Mouse (Mus musculus) MEL (cell line): ENCODE data around the gene Tmc6. TPM values are rescaled to one million over a fixed set of nuclear protein-coding genes. Genes with fewer than 3 reads are reported as not detected.

Experiments used
- DNase-seq: peaks from one replicate; pipeline ENCODE4 v3.0.0; 2011; ENCODE audit warnings: low read depth, low spot score
- H3K27ac ChIP-seq: 2 replicates; pipeline ENCODE4 v1.5.1; 2012; ENCODE audit warnings: low read depth, mild to moderate bottlenecking, control low read depth, low read length, moderate library complexity; ENCODE audit not compliant: control insufficient read depth
- H3K27me3 ChIP-seq, 2 experiments: fragments of 150-350 bp in 1 of 2; sonication (generic) in 1 of 2; 2 replicates each; pipeline ENCODE4 v1.6.1; 2012; ENCODE audit warnings: low read length in 2 of 2, mild to moderate bottlenecking in 2 of 2, improper control_type of control experiment in 1 of 2, moderate library complexity in 1 of 2; ENCODE audit not compliant: insufficient read depth in 2 of 2, control insufficient read depth in 1 of 2
- H3K36me3 ChIP-seq, 2 experiments: 2 replicates each; pipeline ENCODE4 v1.6.1; 2012 to 2014; ENCODE audit warnings: low read length in 2 of 2, improper control_type of control experiment in 1 of 2, inconsistent platforms in 1 of 2, mild to moderate bottlenecking in 1 of 2; ENCODE audit not compliant: insufficient read depth in 2 of 2, control insufficient read depth in 1 of 2
- H3K4me1 ChIP-seq, 2 experiments: fragments of 150-350 bp in 1 of 2; sonication (generic) in 1 of 2; 2 replicates each; pipeline ENCODE4 v1.6.1; 2012; ENCODE audit warnings: low read length in 2 of 2, improper control_type of control experiment in 1 of 2, mild to moderate bottlenecking in 1 of 2; ENCODE audit not compliant: insufficient read depth in 2 of 2, control insufficient read depth in 1 of 2
- H3K4me3 ChIP-seq, 2 experiments: fragments of 150-350 bp in 1 of 2; sonication (generic) in 1 of 2; 2 replicates each; pipeline ENCODE4 v1.5.1; 2012; ENCODE audit warnings: low read depth in 2 of 2, low read length in 2 of 2, mild to moderate bottlenecking in 2 of 2, moderate library complexity in 2 of 2, control low read depth in 1 of 2, improper control_type of control experiment in 1 of 2; ENCODE audit not compliant: control insufficient read depth in 1 of 2, insufficient read depth in 1 of 2
- H3K79me2 ChIP-seq: 2 replicates; pipeline ENCODE4 v1.6.1; 2012; ENCODE audit warnings: mild to moderate bottlenecking, low read length, moderate library complexity; ENCODE audit not compliant: control insufficient read depth, poor library complexity, insufficient read depth
- H3K9ac ChIP-seq: 2 replicates; pipeline ENCODE4 v1.6.1; 2012; ENCODE audit warnings: low read depth, mild to moderate bottlenecking, control low read depth, low read length, moderate library complexity; ENCODE audit not compliant: control insufficient read depth, poor library complexity, severe bottlenecking
- H3K9me3 ChIP-seq: fragments of 150-350 bp; sonication (generic); replicated peaks from 2 replicates; pipeline ENCODE4 v1.6.1; 2012; ENCODE audit warnings: mild to moderate bottlenecking, low read length, improper control_type of control experiment, moderate library complexity; ENCODE audit not compliant: insufficient read depth
- BHLHE40 ChIP-seq: IDR thresholded peaks from 2 replicates; pipeline ENCODE4 v1.6.1; 2012; ENCODE audit warnings: low read depth, mild to moderate bottlenecking, inconsistent platforms, low read length, improper control_type of control experiment, borderline replicate concordance
- CHD1 ChIP-seq: IDR thresholded peaks from 2 replicates; pipeline ENCODE4 v1.6.1; 2012; ENCODE audit warnings: low read depth, mild to moderate bottlenecking, inconsistent platforms, low read length, improper control_type of control experiment
- CTCF ChIP-seq, 3 experiments: IDR thresholded peaks in 2 of 3; conservative IDR thresholded peaks in 1 of 3; 2 replicates each; pipeline ENCODE4 v1.5.1; 2011 to 2012; ENCODE audit warnings: low read length in 3 of 3, low read depth in 2 of 3, mild to moderate bottlenecking in 2 of 3, improper control_type of control experiment in 1 of 3, inconsistent platforms in 1 of 3, mixed read lengths in 1 of 3, moderate library complexity in 1 of 3; ENCODE audit not compliant: control insufficient read depth in 1 of 3, insufficient read depth in 1 of 3, poor library complexity in 1 of 3, severe bottlenecking in 1 of 3
- E2F4 ChIP-seq: IDR thresholded peaks from 2 replicates; pipeline ENCODE4 v1.6.1; 2011; ENCODE audit warnings: low read depth, low read length, improper control_type of control experiment, borderline replicate concordance
- EP300 ChIP-seq, 2 experiments: IDR thresholded peaks; 2 replicates each; pipeline ENCODE4 v1.6.1; 2011; ENCODE audit warnings: improper control_type of control experiment in 2 of 2, low read length in 2 of 2, low read depth in 1 of 2, mild to moderate bottlenecking in 1 of 2
- ETS1 ChIP-seq: IDR thresholded peaks from 2 replicates; pipeline ENCODE4 v1.6.1; 2012; ENCODE audit warnings: low read depth, mild to moderate bottlenecking, inconsistent platforms, low read length, improper control_type of control experiment, moderate library complexity
- GATA1 ChIP-seq: IDR thresholded peaks from 2 replicates; pipeline ENCODE4 v1.6.1; 2011; ENCODE audit warnings: low read depth, low read length, improper control_type of control experiment
- HCFC1 ChIP-seq: IDR thresholded peaks from 2 replicates; pipeline ENCODE4 v1.6.1; 2012; ENCODE audit warnings: low read depth, mild to moderate bottlenecking, inconsistent platforms, low read length, improper control_type of control experiment, moderate library complexity
- JUND ChIP-seq: IDR thresholded peaks from 2 replicates; pipeline ENCODE4 v1.6.1; 2011; ENCODE audit warnings: low read depth, mild to moderate bottlenecking, improper control_type of control experiment, low read length
- KAT2A ChIP-seq: conservative IDR thresholded peaks from 2 replicates; pipeline ENCODE4 v1.6.1; 2012; ENCODE audit warnings: low read depth, low read length, improper control_type of control experiment, inconsistent platforms
- MAX ChIP-seq: IDR thresholded peaks from 2 replicates; pipeline ENCODE4 v1.6.1; 2011; ENCODE audit warnings: low read length, improper control_type of control experiment
- MAZ ChIP-seq: IDR thresholded peaks from 2 replicates; pipeline ENCODE4 v1.6.1; 2012; ENCODE audit warnings: low read depth, mild to moderate bottlenecking, inconsistent platforms, low read length, improper control_type of control experiment
- MEF2A ChIP-seq: IDR thresholded peaks from 2 replicates; pipeline ENCODE4 v1.6.1; 2014; ENCODE audit warnings: low read depth, mild to moderate bottlenecking, inconsistent platforms, low read length, improper control_type of control experiment; ENCODE audit not compliant: poor library complexity, insufficient replicate concordance, severe bottlenecking; ENCODE audit errors: extremely low read depth
- MXI1 ChIP-seq: IDR thresholded peaks from 2 replicates; pipeline ENCODE4 v1.6.1; 2011; ENCODE audit warnings: mild to moderate bottlenecking, low read depth, low read length, improper control_type of control experiment
- MYB ChIP-seq: IDR thresholded peaks from 2 replicates; pipeline ENCODE4 v1.6.1; 2011; ENCODE audit warnings: mild to moderate bottlenecking, low read depth, low read length, improper control_type of control experiment
- MYC ChIP-seq: IDR thresholded peaks from 2 replicates; pipeline ENCODE4 v1.6.1; 2011; ENCODE audit warnings: low read depth, mild to moderate bottlenecking, low read length, improper control_type of control experiment, moderate library complexity
- NELFE ChIP-seq: IDR thresholded peaks from 2 replicates; pipeline ENCODE4 v1.6.1; 2011; ENCODE audit warnings: low read depth, low read length, improper control_type of control experiment
- NRF1 ChIP-seq: IDR thresholded peaks from 2 replicates; pipeline ENCODE4 v1.6.1; 2014; ENCODE audit warnings: low read depth, mild to moderate bottlenecking, inconsistent platforms, low read length, improper control_type of control experiment, moderate library complexity; ENCODE audit not compliant: poor library complexity, insufficient read depth, severe bottlenecking
- POLR2A ChIP-seq, 2 experiments: IDR thresholded peaks; 2 replicates each; pipeline ENCODE4 v1.6.1; 2011 to 2012; ENCODE audit warnings: low read length in 2 of 2, mild to moderate bottlenecking in 2 of 2, control low read depth in 1 of 2, improper control_type of control experiment in 1 of 2, low read depth in 1 of 2, moderate library complexity in 1 of 2; ENCODE audit not compliant: control insufficient read depth in 1 of 2, insufficient read depth in 1 of 2, poor library complexity in 1 of 2
- POLR2AphosphoS2 ChIP-seq: IDR thresholded peaks from 2 replicates; pipeline ENCODE4 v1.6.1; 2011; ENCODE audit warnings: low read length, improper control_type of control experiment
- POLR2AphosphoS5 ChIP-seq: IDR thresholded peaks from 2 replicates; pipeline ENCODE4 v1.6.1; 2012; ENCODE audit warnings: low read depth, borderline replicate concordance, mild to moderate bottlenecking, inconsistent platforms, low read length, moderate library complexity, mixed read lengths
- RAD21 ChIP-seq: IDR thresholded peaks from 2 replicates; pipeline ENCODE4 v1.6.1; 2011; ENCODE audit warnings: mild to moderate bottlenecking, low read depth, low read length, improper control_type of control experiment
- RCOR1 ChIP-seq: IDR thresholded peaks from 2 replicates; pipeline ENCODE4 v1.6.1; 2012; ENCODE audit warnings: low read depth, mild to moderate bottlenecking, inconsistent platforms, low read length, improper control_type of control experiment
- SIN3A ChIP-seq: IDR thresholded peaks from 2 replicates; pipeline ENCODE4 v1.6.1; 2012; ENCODE audit warnings: low read length, improper control_type of control experiment, inconsistent platforms
- SMC3 ChIP-seq: IDR thresholded peaks from 2 replicates; pipeline ENCODE4 v1.6.1; 2011; ENCODE audit warnings: low read depth, low read length, improper control_type of control experiment
- TBP ChIP-seq: IDR thresholded peaks from 2 replicates; pipeline ENCODE4 v1.8.0; 2011; ENCODE audit warnings: low read depth, low read length, improper control_type of control experiment
- TCF12 ChIP-seq: IDR thresholded peaks from 2 replicates; pipeline ENCODE4 v1.6.1; 2014; ENCODE audit warnings: low read depth, mild to moderate bottlenecking, inconsistent platforms, low read length, improper control_type of control experiment, moderate library complexity
- UBTF ChIP-seq: IDR thresholded peaks from 2 replicates; pipeline ENCODE4 v1.6.1; 2012; ENCODE audit warnings: low read depth, mild to moderate bottlenecking, inconsistent platforms, low read length, improper control_type of control experiment, moderate library complexity, borderline replicate concordance; ENCODE audit not compliant: insufficient read depth
- USF2 ChIP-seq, 2 experiments: IDR thresholded peaks; 2 replicates each; pipeline ENCODE4 v1.6.1; 2011 to 2012; ENCODE audit warnings: improper control_type of control experiment in 2 of 2, low read length in 2 of 2, borderline replicate concordance in 1 of 2, inconsistent platforms in 1 of 2, low read depth in 1 of 2, mild to moderate bottlenecking in 1 of 2; ENCODE audit not compliant: insufficient read depth in 1 of 2
- ZC3H11A ChIP-seq: IDR thresholded peaks from 2 replicates; pipeline ENCODE4 v1.6.1; 2012; ENCODE audit warnings: low read depth, mild to moderate bottlenecking, inconsistent platforms, low read length, improper control_type of control experiment
- ZKSCAN1 ChIP-seq: IDR thresholded peaks from 2 replicates; pipeline ENCODE4 v1.6.1; 2012; ENCODE audit warnings: low read depth, mild to moderate bottlenecking, inconsistent platforms, low read length, improper control_type of control experiment, moderate library complexity
- ZMIZ1 ChIP-seq: IDR thresholded peaks from 2 replicates; pipeline ENCODE4 v1.6.1; 2012; ENCODE audit warnings: low read depth, mild to moderate bottlenecking, inconsistent platforms, low read length, improper control_type of control experiment, moderate library complexity
- ZNF384 ChIP-seq: IDR thresholded peaks from 2 replicates; pipeline ENCODE4 v1.6.1; 2012; ENCODE audit warnings: low read depth, mild to moderate bottlenecking, inconsistent platforms, low read length, improper control_type of control experiment
- polyA plus RNA-seq, 2 experiments: library from polyadenylated mRNA; stranded (reverse) in 1 of 2; unstranded in 1 of 2; fragments of >175 nt in 1 of 2; fragments of >200 nt in 1 of 2; gene quantifications; 2 replicates each; pipeline versions ENCODE4 v1.2.1 to v1.2.4; 2012; ENCODE audit warnings: low replicate concordance in 2 of 2, low read depth in 1 of 2; ENCODE audit not compliant: insufficient read length in 2 of 2, insufficient read depth in 1 of 2, missing spikeins in 1 of 2
- total RNA-seq: library from RNA; depleted of rRNA; stranded (reverse); fragments of 300-350 nt; gene quantifications from 2 replicates; pipeline ENCODE4 v1.2.3, GENCODE M21; 2012

Gene Tmc6
- total and polyA plus RNA-seq, 3 experiments = 48.8 to 61.2 TPM; not detected in 1

DNA sequence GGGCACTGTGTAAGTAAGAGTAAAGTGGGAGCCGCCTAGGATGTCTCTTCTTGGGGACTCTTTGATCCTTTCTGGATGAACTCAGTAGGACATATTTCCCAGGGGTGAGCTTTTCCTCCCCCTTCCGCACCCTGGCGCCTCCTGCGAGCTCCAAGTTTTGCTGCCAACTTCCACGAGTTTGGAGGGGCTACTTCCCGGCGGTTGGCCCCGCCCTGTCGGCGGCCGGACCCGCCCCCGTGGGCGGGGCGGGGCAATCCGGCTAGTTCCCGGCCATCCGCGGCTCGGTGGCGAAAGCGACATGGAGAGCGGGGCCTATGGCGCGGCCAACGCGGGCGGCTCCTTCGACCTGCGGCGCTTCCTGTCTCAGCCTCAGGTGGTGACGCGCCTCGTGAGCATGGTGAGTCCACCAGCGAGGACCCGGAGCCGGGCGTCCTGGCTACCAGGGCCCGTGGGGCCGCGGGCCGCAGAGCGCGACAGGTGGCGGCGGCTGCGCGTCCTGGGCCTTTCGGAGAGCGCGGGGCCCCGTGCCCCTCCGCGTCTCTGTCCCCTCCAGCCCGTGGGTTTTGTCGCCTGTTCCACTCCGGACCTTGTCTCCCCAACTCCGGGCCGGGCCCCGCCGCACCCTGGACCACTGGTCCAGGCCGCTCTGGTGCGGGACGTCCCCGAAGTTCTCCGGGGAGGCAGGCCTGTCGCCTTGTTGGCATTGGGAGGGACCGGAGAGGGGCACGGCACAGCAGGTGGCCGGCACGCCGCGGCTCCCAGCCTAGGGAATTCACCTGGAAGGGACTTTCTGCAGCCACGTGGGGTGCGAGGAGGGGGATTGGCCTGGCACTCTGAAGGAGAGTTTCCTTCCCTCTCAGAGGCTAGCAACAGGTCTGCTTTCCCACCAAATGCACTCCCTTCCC is 27.7 kb upstream of the Tmc6 start, which contains the start of the genes Gm20708 and Syngr2:
Gene Gm20708 (plus strand): TSS at position 262 of the 905 bp plus-strand sequence.
Gene Syngr2 (plus strand): TSS at position 262 of the 905 bp plus-strand sequence.
- Histone ChIP-seq H3K4me1 (peaks cover 4 to 11% of the 10 kb centered on the region in 2 experiments), H3K36me3 (peaks cover 0 to 8% of the 10 kb centered on the region in 2 experiments; a peak in 2 of 4 replicates), H3K79me2 (peaks cover 36% of the 10 kb centered on the region), H3K27ac (peak within 1 kb of the TSS; percentile 78), H3K9me3 (no peaks in the 10 kb centered on the region), H3K4me3 (peak within 1 kb of the TSS; percentile 86 to 98), H3K27me3 (no peaks in the 10 kb centered on the region), H3K9ac (peak within 1 kb of the TSS; percentile 90)
- TF ChIP-seq RAD21 (no peak), POLR2A (IDR thresholded peaks at IDR 0.05; ENCODE audit: control insufficient read depth in 1 of 2, insufficient read depth in 1 of 2, low read depth in 1 of 2, low read length in 2 of 2, poor library complexity in 1 of 2) (peak; percentile 84 to 92), ZKSCAN1 (no peak), SIN3A (peak; percentile 47; the same call in 1 of the 2 replicates), BHLHE40 (no peak), CHD1 (no peak), JUND (no peak), ZNF384 (no peak), USF2 (IDR thresholded peaks at IDR 0.05; ENCODE audit: borderline replicate concordance in 1 of 2, insufficient read depth in 1 of 2, low read depth in 1 of 2, low read length in 2 of 2) (no peak), MYB (no peak), POLR2AphosphoS5 (no peak), NELFE (peak; percentile 88), E2F4 (no peak), MXI1 (peak; percentile 91), NRF1 (no peak), MAX (peak; percentile 49), SMC3 (no peak), ZC3H11A (no peak), MEF2A (peak; percentile 21; the same call in 1 of the 2 replicates), ETS1 (no peak), EP300 (IDR thresholded peaks at IDR 0.05; ENCODE audit: low read depth in 1 of 2, low read length in 2 of 2) (no peak), POLR2AphosphoS2 (peak; percentile 85), CTCF (IDR thresholded peaks at IDR 0.05 in 2 of 3, conservative IDR thresholded peaks at IDR 0.05 in 1 of 3; ENCODE audit: control insufficient read depth in 1 of 3, insufficient read depth in 1 of 3, low read depth in 2 of 3, low read length in 3 of 3, poor library complexity in 1 of 3, severe bottlenecking in 1 of 3) (no peak), ZMIZ1 (peak; percentile 51), KAT2A (no peak), UBTF (peak; percentile 94; the same call in 1 of the 2 replicates), MAZ (no peak; the same call in 1 of the 2 replicates), TBP (peak; percentile 59), HCFC1 (peak; percentile 64), MYC (peak; percentile 70; the same call in 1 of the 2 replicates), TCF12 (peak; percentile 61), GATA1 (no peak), RCOR1 (0 out of 2 replicates have a peak, but pooled peaks have one; percentile 26)
- DNase-seq = peak; percentile 90
